8 mouse cellular contexts compared by ENCODE assay signal in the genomic region with DNA sequence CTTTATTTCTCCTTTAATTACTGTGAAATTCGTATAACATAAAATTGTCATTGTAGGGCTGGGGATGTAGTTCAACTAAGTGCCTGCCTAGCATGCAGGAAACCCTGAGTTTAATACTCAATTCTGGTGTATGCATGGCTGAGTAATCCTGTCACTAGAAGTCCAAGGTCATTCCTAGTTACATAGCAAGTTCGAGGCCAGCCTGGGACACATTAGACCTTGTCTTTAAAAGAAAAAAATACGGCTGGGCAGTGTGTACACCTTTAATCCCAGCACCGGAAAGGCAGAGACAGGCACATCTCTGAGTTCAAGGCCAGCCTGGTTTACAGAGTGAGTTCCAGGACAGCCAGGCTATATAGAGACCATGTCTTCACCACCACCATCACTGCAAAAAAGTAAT. TPM values are rescaled to one million over a fixed set of nuclear protein-coding genes. Genes with fewer than 3 reads are reported as not detected.
DNase-seq lines count a peak whose midpoint lies in the region; ATAC-seq lines count a peak whose summit lies in the region.

No protein-coding gene starts in this region.

- no peak for DNase-seq in kidney, postnatal 10 days
- DNase-seq in right cerebral cortex, postnatal 14 days: no peak
- DNase-seq in right cerebral cortex, adult 2 months (ENCODE audit: low spot score in 2 of 2): no peak

- no peak overlapping the region for H3K27ac ChIP-seq in kidney, embryonic 14.5 days (ENCODE audit: low read depth, low read length)
- no peak overlapping the region for H3K27ac ChIP-seq in embryonic facial prominence, embryonic 13.5 days
- H3K27ac ChIP-seq in hindbrain, embryonic 16.5 days (ENCODE audit: low read depth, low read length): peak overlapping the region; percentile 81
- peak overlapping the region; percentile 86 for H3K27ac ChIP-seq in midbrain, embryonic 16.5 days (ENCODE audit: low read length)

- WGBS in kidney, embryonic 14.5 days: 52% methylated on average over 4 of the region's 4 CpGs
- 54% methylated on average over 4 of the region's 4 CpGs for WGBS in embryonic facial prominence, embryonic 13.5 days
- 64% methylated on average over 4 of the region's 4 CpGs for WGBS in hindbrain, embryonic 16.5 days
- 56% methylated on average over 4 of the region's 4 CpGs for WGBS in midbrain, embryonic 16.5 days

- H3K4me1 ChIP-seq in kidney, embryonic 14.5 days (ENCODE audit: control insufficient read depth, insufficient read depth, low read length): 0 out of 2 replicates have a peak, but pooled peaks cover 10% of the 10 kb centered on the region
- peaks cover 18% of the 10 kb centered on the region for H3K4me1 ChIP-seq in embryonic facial prominence, embryonic 13.5 days
- H3K4me1 ChIP-seq in hindbrain, embryonic 16.5 days (ENCODE audit: control insufficient read depth, insufficient read depth, low read depth, low read length): peaks cover 14% of the 10 kb centered on the region
- peaks cover 10% of the 10 kb centered on the region for H3K4me1 ChIP-seq in midbrain, embryonic 16.5 days (ENCODE audit: control insufficient read depth, insufficient read depth, low read length)

- no peaks in the 10 kb centered on the region for H3K36me3 ChIP-seq in kidney, embryonic 14.5 days (ENCODE audit: control insufficient read depth, insufficient read depth, low read length)
- no peaks in the 10 kb centered on the region for H3K36me3 ChIP-seq in embryonic facial prominence, embryonic 13.5 days
- no peaks in the 10 kb centered on the region for H3K36me3 ChIP-seq in hindbrain, embryonic 16.5 days (ENCODE audit: control insufficient read depth, insufficient read depth, low read length)
- no peaks in the 10 kb centered on the region for H3K36me3 ChIP-seq in midbrain, embryonic 16.5 days (ENCODE audit: control insufficient read depth, insufficient read depth, low read length)

- peak overlapping the region; percentile 89 for H3K4me3 ChIP-seq in kidney, embryonic 14.5 days (ENCODE audit: low read length)
- H3K4me3 ChIP-seq in embryonic facial prominence, embryonic 13.5 days: peak overlapping the region; percentile 77
- peak overlapping the region; percentile 71 for H3K4me3 ChIP-seq in hindbrain, embryonic 16.5 days (ENCODE audit: low read length)
- peak overlapping the region; percentile 77 for H3K4me3 ChIP-seq in midbrain, embryonic 16.5 days (ENCODE audit: low read depth, low read length)

- H3K9me3 ChIP-seq in kidney, embryonic 14.5 days (ENCODE audit: control insufficient read depth, low read length): no peaks in the 10 kb centered on the region
- no peaks in the 10 kb centered on the region for H3K9me3 ChIP-seq in embryonic facial prominence, embryonic 13.5 days
- H3K9me3 ChIP-seq in hindbrain, embryonic 16.5 days (ENCODE audit: control insufficient read depth, low read length): no peaks in the 10 kb centered on the region
- H3K9me3 ChIP-seq in midbrain, embryonic 16.5 days (replicated peaks; ENCODE audit: control insufficient read depth, low read length, poor library complexity, severe bottlenecking): no peaks in the 10 kb centered on the region

- ATAC-seq in kidney, embryonic 14.5 days (ENCODE audit: low FRiP score, low TSS enrichment): no peak
- no peak for ATAC-seq in embryonic facial prominence, embryonic 13.5 days (ENCODE audit: insufficient number of reproducible peaks, insufficient read depth, low FRiP score, low TSS enrichment, low read depth)
- ATAC-seq in hindbrain, embryonic 16.5 days: 0 out of 2 replicates have a peak, but pooled peaks have one; percentile 1
- no peak for ATAC-seq in midbrain, embryonic 16.5 days
- ATAC-seq in frontal cortex, adult (ENCODE audit: low TSS enrichment): no peak

- peak overlapping the region; percentile 82 for H3K4me2 ChIP-seq in kidney, embryonic 14.5 days (replicated peaks; ENCODE audit: low read depth, low read length)
- peak overlapping the region; percentile 99 for H3K4me2 ChIP-seq in embryonic facial prominence, embryonic 13.5 days
- peak overlapping the region; percentile 86 for H3K4me2 ChIP-seq in hindbrain, embryonic 16.5 days (ENCODE audit: low read length)
- H3K4me2 ChIP-seq in midbrain, embryonic 16.5 days (ENCODE audit: low read length): peak overlapping the region; percentile 74

- H3K27me3 ChIP-seq in kidney, embryonic 14.5 days (ENCODE audit: control insufficient read depth, insufficient read depth, low read length): no peaks in the 10 kb centered on the region
- H3K27me3 ChIP-seq in embryonic facial prominence, embryonic 13.5 days: peaks cover 9% of the 10 kb centered on the region; the same call in 1 of the 2 replicates
- no peaks in the 10 kb centered on the region for H3K27me3 ChIP-seq in hindbrain, embryonic 16.5 days (replicated peaks; ENCODE audit: control insufficient read depth, insufficient read depth, low read length)
- H3K27me3 ChIP-seq in midbrain, embryonic 16.5 days (ENCODE audit: control insufficient read depth, insufficient read depth, low read depth, low read length): no peaks in the 10 kb centered on the region

- H3K9ac ChIP-seq in kidney, embryonic 14.5 days (ENCODE audit: low read depth, low read length): peak overlapping the region; percentile 62
- peak overlapping the region; percentile 87; the same call in 1 of the 2 replicates for H3K9ac ChIP-seq in embryonic facial prominence, embryonic 13.5 days
- H3K9ac ChIP-seq in hindbrain, embryonic 16.5 days (ENCODE audit: low read depth, low read length): peak overlapping the region; percentile 84
- peak overlapping the region; percentile 94; the same call in 1 of the 2 replicates for H3K9ac ChIP-seq in midbrain, embryonic 16.5 days (ENCODE audit: low read depth, low read length)

RNA-seq across cellular contexts. Expression of a gene that starts 6.4 kb away (rescaled TPM):
- 15.4 and 17.1 TPM in 2 replicates for polyA plus RNA-seq in kidney, embryonic 14.5 days (2014; fragmentation: Nextera tagmentation; extraction: Ambion mirVana)
- polyA plus RNA-seq in embryonic facial prominence, embryonic 13.5 days (2015; fragmentation: Nextera tagmentation; extraction: Ambion mirVana): 9.4 and 11.3 TPM in 2 replicates
- 17.7 and 22.2 TPM in 2 replicates for polyA plus RNA-seq in hindbrain, embryonic 16.5 days (2015; fragmentation: Nextera tagmentation; extraction: Ambion mirVana)
- 15.0 and 20.2 TPM in 2 replicates for polyA plus RNA-seq in midbrain, embryonic 16.5 days (2015; fragmentation: Nextera tagmentation; extraction: Ambion mirVana)

RNA-seq across cellular contexts. Expression of a gene that starts 57.5 kb away (rescaled TPM):
- 6.0 and 10.4 TPM in 2 replicates for polyA plus RNA-seq in kidney, embryonic 14.5 days (2014; fragmentation: Nextera tagmentation; extraction: Ambion mirVana)
- polyA plus RNA-seq in embryonic facial prominence, embryonic 13.5 days (2015; fragmentation: Nextera tagmentation; extraction: Ambion mirVana): 4.1 and 5.3 TPM in 2 replicates
- polyA plus RNA-seq in hindbrain, embryonic 16.5 days (2015; fragmentation: Nextera tagmentation; extraction: Ambion mirVana): 4.8 and 5.9 TPM in 2 replicates
- polyA plus RNA-seq in midbrain, embryonic 16.5 days (2015; fragmentation: Nextera tagmentation; extraction: Ambion mirVana): 2.7 and 3.2 TPM in 2 replicates

Comparison
In these comparisons a context has a peak if more than half of its experiments do, and no peak if none do; other contexts are left out.
1. H3K27ac ChIP-seq: peak in hindbrain, embryonic 16.5 days (single experiment) and midbrain, embryonic 16.5 days (single experiment); none in kidney, embryonic 14.5 days (single experiment) and embryonic facial prominence, embryonic 13.5 days (single experiment).
2. Peak in every context shown above with its lines, with median percentiles within 50 percentile points of each other: H3K4me2 ChIP-seq, H3K4me3 ChIP-seq and H3K9ac ChIP-seq.